Mouse (Mus musculus) neutrophil, adult 83 days (primary cell): Measurements from ENCODE around the gene Abi3bp. TPM values are rescaled to one million over a fixed set of nuclear protein-coding genes. Genes with fewer than 3 reads are reported as not detected.

ENCODE experiments used
- total RNA-seq, 2 experiments: library from RNA; stranded (reverse); gene quantifications; one replicate each; pipeline ENCODE4 v1.2.4; 2023

Abi3bp gene
- not detected for total RNA-seq

GRCm38 (mm10) chr16:56477677-56478574, at the start of gene Abi3bp:
Abi3bp (plus strand) TSS chr16:56477878.

GRCm38 (mm10) chr16:56717224-56718200, 239.8 kb downstream of the Abi3bp start, which contains the start of gene Tfg:
Tfg (minus strand) TSS chr16:56717450.

Other genes with a start within 250 kb of the Abi3bp start
- 10 to 100 TPM; 32.2 to 33.2 TPM for gene Tfg, start 239.6 kb downstream of the Abi3bp start, total RNA-seq